Mouse (Mus musculus) hindlimb bud, embryonic 11.5 days (tissue): ENCODE results near the gene Adcy5.

Experiments used
- DNase-seq: peaks from one replicate; pipeline ENCODE4 v3.0.0-alpha.2; 2012; ENCODE audit warnings: low read depth, low spot score; ENCODE audit errors: extremely low spot score

The Adcy5 gene

DNA sequence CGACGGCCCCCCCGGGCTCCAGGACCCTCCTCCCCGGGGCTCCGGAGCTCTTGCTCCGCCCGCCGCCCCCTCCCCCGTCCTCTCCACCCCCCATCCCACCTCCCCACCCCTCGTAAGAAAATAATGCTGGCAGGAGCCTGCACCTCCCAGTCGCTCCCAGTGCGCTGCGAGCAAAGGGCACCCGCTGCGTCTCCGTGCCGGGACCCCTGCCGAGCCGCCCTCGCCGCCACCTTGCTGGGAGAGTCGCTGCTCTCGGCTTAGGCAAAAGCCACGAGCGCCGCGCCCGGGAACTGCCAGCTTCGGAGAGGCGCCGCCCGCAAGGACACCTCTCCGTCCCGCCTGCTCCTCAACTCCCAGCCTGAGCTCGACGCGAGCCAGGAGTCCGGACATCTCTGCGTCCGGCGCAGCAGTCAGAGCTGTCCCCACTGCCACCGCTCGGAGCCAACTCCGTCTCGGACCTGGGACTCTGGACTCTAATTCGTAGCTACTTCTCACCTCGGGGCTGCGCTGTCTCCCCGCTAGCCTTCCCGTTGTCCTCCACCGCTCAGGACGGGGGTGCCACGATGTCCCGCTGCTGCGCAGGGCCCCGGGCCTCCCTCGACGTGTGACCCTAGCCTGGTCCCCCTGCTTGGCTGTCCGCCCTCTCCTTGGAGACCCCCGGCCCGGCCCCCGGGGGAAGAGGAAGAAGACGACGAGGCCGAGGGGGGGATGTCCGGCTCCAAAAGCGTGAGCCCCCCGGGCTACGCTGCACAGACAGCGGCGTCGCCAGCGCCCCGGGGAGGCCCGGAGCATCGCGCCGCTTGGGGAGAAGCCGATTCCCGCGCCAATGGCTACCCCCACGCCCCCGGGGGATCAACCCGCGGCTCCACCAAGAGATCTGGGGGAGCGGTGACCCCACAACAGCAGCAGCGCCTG, 971 bp downstream of the Adcy5 start:
- no peak for DNase-seq

DNA sequence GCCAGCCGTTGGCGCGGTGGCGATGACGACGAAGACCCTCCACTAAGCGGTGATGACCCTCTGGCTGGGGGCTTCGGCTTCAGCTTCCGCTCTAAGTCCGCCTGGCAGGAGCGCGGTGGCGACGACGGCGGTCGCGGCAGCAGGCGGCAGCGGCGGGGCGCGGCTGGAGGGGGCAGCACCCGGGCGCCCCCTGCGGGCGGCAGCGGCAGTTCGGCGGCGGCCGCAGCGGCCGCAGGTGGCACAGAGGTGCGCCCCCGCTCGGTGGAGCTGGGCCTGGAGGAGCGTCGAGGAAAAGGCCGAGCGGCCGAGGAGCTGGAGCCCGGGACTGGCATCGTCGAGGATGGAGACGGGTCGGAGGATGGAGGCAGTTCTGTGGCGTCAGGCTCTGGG, 1.6 kb downstream of the Adcy5 start:
- DNase-seq = no peak

DNA sequence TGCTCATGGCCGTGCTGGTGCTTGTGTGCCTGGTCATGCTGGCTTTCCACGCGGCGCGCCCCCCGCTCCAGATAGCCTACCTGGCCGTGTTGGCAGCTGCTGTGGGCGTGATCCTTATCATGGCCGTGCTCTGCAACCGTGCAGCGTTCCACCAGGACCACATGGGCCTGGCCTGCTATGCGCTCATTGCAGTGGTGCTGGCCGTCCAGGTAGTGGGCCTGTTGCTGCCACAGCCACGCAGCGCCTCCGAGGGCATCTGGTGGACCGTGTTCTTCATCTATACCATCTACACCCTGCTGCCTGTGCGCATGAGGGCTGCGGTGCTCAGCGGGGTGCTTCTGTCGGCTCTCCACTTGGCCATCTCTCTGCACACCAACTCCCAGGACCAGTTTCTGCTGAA, 2.2 kb downstream of the Adcy5 start:
- DNase-seq = no peak

DNA sequence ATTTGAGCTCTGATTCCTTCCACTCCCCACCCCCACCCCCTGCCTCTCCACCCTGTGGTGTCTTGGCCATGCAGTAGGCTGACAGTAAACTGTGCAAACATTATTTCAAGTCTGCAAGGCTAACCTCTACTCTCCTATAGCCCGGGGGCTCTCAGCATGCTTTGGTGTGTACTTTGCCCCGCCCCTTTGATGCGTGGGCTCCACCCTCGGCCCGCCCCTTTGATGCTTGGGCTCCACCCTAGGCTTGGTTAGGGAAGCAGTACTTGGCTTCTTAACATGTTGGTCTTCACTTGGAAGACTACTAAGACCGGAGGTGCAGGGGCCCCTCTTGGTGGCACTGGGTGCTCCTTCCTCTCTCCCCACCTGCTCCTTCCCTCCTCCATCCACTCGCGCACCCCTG, 4.9 kb downstream of the Adcy5 start:
- no peak for DNase-seq

DNA sequence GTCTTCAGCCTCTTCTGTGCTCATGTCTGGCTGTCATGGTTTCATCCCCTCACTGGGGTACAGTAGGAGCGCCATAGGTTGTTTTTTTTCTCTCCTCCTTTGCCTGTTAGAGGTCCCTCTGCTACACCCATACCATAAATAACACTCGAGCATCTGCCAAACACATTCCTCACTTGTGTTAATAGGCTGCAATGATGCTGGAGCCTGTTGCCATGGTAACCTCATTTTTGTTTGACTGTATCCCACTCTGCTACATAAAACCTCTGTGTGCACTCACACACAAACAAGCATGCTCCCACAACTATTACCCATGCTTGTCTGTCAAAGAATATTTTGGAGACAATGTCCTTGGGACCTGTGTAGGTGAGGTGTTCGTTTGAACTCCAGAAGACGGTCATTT, 5.3 kb downstream of the Adcy5 start:
- DNase-seq = no peak

DNA sequence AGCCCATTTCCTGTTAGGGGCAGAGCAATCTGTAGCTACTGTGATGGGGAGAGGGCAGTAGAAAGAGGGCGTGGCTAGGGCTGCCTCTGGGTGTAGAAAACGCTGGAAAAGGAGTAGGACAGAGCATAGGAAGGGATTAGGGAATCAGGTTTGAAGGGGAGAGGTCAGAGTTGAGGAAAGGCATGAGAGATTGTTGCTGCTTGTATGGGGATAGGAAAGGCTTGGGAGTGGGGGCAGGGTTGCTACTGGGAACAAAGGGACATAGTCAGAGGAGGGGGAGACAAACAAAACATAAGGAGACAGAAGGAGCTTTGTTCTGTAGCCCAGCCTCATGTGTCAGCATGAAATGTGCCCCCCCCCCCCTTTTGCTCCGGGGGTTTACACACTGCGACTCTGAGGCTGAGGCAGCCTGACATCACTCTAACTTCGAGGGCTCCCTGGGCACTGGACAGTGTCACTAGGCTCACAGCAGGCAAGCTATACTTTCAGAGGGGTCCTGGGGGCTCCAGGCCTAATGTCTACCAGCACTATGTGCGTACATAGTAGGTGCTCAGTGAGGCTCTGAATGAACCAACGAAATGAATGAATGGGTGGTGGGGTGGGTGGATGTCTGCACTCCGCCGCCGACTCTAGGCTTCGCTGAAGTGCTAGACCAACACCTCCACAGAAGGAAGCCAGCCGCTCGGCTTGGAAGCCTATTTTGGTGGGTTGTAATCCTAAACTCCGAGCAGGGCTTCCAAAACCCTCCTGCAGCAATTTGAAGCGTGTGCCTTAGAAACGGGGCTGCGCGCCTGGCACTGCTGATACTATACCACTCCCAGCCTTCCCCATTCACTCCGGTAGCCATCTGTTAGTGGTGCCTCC, 9.9 kb downstream of the Adcy5 start:
- no peak for DNase-seq

DNA sequence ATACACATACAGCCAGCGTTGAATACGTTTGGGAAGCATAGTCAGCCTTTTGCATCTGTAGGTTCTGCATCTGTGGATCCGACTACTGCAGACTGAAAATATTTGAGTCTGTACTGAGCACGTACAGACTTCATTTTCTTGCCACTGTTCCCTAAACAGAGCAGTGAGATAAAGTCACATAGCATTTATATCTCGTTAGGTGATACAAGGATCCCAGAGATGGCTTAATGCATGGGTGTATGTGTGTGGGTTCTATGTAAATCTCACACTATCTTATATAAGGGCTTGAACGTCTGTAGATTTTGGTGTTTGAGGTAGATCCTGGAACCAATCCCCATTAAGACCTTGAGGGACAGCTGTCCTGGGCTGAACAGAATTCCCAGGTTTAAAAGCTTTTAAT, 10.7 kb downstream of the Adcy5 start:
- DNase-seq = no peak

DNA sequence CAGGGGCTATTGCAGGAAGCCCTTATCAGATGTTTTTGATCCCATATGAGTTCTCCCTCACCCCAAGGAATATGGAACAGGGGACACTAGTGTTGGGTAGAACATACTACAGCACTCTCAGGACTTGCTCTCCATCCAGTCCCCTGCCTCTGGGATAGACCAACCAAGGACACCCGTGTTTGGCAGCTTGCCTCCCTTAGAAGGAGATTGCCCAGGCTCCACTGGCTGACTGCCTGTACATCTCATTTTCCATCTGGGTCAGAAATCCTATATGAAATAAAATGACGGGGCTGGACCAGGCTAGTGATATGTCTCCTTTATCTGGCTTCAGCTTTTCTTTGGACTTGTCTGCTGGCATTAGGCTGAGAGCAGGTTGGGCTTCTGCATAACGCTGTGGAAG, 11.1 kb downstream of the Adcy5 start:
- no peak for DNase-seq

DNA sequence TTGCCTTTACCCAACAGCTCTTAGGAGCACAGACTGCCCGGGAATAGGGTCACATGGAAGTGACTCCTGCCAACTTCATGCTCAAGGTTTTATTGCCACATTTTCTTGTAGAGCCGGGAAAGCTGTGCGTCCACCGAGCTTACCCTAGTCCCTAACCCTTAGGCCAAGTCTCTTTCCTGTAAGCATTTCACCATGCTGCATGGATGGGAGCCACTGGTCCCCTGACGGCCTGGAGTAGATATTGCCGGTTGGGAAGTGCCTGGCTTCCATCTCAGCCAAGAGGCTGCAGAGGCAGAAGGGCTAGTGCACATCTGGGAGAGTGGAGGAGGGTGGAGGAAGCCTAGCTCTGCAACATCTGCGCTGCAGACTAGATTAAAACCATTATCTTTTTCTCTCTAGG, 14.8 kb downstream of the Adcy5 start:
- no peak for DNase-seq

DNA sequence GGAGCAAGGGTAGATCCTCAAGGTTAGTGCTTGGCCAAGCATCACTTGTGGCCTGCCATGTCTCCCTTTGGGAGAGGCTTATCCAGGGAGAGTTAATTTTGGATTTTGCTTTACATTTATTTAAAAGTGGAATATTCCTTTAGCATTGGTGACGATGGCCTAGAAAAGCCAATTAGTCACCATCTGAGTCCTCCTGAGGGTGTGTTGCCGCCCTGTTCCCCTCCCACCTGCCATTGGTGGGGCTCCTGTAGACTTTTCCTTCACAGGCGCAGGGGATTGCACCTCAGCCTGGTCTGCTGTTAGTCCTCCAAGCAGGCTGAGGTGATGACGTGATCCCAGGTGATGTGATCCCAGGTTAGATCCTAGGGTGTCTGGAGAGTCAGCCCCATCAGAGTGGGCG, 17.5 kb downstream of the Adcy5 start:
- DNase-seq = no peak

DNA sequence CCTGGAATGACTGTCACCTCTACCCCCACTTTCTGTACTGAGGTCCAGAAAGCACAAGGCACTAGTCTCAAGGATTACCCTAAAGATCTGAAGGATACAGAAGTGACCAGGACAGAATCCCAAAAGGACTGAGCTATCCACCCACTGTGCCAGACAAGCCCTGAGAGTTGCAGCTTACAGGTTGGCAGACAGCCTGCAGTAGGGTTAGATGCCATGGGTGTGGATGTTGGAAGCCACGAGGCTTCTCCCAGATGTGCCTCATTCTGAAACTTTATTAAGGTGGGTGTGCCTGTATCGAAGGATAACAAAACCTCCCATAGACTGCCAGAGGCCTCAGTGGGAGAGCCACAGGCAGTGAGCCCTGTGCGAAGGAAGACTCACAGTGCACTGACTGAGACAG, 23.8 kb downstream of the Adcy5 start:
- DNase-seq = no peak

DNA sequence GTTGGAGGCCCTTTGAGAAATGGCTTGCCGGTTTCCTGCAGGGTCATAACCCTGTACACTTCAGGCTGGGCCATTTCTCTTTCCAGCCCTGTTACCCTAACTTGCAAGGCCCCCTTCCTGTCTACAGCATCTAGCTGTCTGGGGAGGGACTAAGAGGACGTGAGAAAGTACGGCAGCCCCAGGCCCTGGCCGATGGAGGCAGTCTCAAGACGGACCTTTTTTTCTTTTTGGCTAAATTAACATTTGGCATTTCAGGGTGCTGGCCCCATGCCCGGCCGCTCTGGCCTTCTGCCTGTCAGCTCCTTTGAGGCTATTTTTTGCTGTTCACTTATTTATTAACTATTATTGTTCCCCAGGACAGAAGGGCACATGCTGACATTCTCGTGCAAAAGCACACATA, 24.4 kb downstream of the Adcy5 start:
- no peak for DNase-seq

DNA sequence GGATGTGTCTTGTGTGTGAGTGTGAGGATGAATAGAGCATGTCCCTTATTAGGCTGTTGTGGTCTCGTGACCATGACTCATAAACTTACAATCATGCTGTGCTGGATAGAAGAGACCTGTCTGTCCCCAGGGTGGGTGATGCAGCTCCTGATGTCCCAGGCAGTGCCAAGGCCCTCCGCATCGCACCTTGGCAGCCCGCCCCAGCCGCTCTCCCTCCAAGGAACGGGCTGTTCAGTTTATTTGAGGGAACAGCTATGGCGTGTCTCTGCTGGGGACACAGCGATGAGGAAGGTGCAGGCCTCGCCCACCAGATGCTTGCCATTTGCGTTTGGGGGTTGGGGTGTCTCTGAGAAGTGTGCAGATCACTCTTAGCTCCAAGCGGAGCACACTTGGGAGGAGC, 28.5 kb downstream of the Adcy5 start:
- no peak for DNase-seq

DNA sequence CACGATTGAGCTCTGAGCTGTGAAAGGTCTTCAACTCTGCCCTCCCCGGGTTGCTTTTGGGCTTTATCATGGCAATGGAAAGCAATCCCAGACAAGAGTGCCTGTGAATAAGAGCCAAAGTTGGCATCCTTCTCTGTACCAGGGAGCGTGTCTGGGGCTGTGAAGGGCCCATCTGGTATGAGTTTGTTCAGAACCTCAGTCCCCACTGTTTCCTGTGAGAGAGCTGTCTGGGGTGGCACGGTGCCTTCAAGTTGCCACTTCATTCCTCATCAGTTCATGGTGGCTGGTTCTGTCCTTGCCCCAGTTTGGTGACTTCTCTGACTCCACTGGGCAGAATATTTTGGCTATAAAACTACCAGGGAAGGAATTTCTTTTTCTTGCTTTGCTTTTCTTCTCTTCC, 33.4 kb downstream of the Adcy5 start:
- no peak for DNase-seq

DNA sequence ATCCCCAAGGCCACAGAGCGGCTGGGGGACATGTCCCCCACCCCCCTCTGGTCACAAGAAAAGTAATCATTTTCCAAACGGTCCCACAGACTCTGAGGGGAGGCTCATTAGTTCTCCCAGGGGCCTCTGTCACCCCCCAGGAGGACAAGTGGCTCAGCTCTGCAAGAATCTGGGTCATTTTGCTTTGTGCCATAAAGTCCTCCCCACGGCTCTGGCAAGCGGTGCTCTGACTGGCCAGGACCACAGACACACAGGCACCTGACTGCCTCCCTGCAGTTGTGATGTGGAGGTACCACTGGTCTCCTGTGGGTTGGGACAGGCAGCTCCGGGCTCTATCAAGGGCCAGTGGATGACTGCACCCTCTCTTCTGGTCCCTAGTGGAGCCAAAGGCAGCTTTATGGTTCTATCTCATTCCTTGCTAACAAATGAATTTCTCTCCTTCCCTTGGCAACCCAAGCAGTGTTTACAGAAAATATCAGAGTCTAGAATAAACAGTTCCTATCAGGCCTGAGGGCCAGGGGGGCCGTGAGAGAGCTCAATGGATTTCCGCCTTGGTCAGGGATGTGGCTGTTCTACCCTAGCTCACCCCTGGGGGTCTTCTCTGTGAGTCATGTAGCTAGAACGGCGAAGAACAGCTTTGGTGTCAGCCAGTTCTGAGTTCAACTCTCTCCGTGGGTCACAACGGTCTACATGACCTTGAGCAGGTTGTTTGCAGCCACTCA, 34.9 kb downstream of the Adcy5 start:
- no peak for DNase-seq

DNA sequence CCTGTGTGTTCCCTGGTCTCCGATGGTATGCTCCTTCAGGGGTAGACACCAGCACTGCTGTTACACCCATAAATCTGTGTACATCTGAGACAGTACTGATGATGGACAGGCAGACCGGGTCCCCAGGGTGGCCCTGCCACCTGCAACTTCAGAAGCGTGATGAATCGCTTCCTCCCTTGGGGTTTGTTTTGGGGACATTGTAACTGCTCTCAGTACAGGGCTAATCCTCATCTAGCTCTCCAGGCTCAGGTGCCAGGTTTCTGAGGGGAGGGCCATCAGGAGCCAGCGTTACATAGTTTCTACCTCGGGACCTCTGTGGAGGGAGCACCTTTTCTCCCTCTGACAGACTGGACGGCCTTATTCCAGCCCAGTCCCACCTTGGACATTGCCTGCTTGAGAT, 36.1 kb downstream of the Adcy5 start:
- DNase-seq = no peak

DNA sequence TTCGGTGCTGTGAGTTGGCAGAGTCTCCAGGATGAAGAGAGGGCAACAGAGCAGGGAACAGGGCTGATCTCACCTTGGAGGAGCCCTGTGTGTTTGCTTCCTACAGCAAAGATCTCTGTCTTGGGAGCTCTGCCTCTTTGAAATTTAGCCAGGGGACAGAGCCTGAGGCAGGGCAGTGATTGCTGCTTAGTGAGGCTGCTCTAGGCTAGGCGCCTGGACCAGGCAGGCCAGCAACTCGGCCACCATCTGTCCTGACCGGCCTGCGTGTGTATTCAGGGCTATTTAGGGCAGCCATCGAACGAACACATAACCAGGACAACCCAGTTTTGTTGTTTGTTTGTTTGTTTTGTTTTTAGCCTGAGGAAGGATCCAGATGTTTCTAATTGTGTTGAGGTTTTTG, 36.6 kb downstream of the Adcy5 start:
- no peak for DNase-seq

DNA sequence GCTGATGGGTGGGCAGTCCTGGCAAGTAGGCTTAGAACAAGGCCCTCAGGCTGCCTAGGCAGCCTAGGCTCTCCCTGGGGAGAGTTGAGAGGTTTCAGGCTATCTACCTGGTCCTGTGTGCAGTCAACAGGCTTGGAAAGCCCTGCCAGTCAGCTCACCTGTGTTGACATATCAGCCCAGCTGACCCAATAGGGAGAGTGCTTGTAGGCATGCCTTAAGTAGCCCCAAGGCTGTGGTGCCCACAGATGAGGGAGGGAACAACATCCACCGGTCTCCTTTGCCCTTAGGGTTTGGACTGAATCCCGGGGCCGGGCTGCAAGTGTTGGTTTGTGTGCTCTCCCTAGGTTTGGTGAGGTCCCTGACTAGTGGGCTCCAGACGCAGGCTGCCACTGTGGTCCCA, 37.8 kb downstream of the Adcy5 start:
- DNase-seq = no peak

DNA sequence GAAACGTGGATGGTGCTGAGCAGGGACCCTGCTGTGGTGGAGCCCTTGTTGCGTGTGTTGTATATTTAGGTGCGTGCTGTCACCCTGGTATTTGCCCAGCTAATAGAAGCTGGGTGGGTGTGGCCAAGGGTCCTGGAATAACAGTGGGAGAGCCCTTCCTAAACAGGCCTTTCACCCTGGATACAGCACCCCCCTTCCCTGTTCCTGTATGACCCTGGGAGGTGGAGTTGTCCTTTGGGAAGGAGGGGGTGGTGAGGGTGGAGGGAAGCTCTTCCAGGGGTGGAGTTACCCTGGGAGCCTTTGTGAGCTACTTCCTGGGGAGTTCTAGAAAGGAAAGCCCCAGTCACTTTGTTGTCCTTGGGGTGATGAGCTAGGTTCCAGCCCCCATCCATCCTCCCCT, 38.7 kb downstream of the Adcy5 start:
- DNase-seq = no peak

DNA sequence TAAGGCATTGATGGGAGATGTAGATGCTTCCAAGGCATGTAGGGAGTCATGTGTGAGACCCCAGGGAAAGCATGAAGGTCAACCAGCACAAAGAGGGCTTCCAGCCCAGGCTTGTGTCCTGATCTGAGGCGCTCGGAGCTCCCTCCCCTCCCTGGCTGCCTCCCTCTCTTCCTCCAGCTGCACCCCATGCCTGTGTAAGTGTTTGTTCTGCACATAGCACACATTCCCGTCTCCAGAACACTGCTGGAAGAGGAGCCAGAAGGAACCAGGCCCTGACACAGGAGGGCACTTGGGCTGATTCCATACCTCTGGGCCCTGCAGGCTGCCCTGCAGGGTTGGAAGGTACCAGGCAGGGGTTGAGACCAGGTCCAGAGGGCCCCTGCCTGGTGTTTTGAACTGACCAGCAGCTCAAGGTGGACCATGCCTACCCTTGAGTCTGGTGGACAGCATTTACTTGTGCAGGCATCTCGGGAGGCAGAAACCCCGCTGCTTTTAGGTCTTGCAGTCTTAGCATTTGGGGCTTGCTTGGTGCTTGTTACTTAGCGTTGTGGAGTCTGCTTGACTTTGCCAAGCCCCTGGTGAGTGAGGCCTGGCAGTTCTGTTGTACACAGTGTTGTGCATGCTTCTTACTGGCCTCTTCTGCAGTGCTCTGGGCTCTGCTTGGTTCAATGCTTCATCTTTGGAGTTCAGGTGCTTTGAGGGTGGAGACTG, 45.2 kb downstream of the Adcy5 start:
- DNase-seq = no peak
